Mouse (Mus musculus) liver, postnatal 0 days (tissue): ENCODE data around the gene Gm10283.

Experiments
- CTCF ChIP-seq: sonication (generic); IDR thresholded peaks from 2 replicates; pipeline ENCODE4 v1.5.1; 2016; ENCODE audit warnings: antibody characterized with exemption, low read depth
- EP300 ChIP-seq: IDR thresholded peaks from 2 replicates; pipeline ENCODE4 v1.6.1; 2016; ENCODE audit warnings: antibody characterized with exemption, low read depth, mild to moderate bottlenecking

GRCm38 (mm10) chr8:60432649-60433048, 70.3 kb downstream of the Gm10283 start:
- TF ChIP-seq CTCF (no peak), EP300 (no peak)
